Mouse (Mus musculus) small intestine, adult 2 months (tissue): ENCODE data around the gene Ap1m2. TPM values are rescaled to one million over a fixed set of nuclear protein-coding genes. Genes with fewer than 3 reads are reported as not detected.

Source experiments
- H3K27ac ChIP-seq: fragments of 200-500 bp; 2 replicates; pipeline ENCODE4 v1.5.1; 2012; ENCODE audit warnings: low read depth, low read length, control low read depth, inconsistent platforms; ENCODE audit not compliant: insufficient read depth
- H3K27me3 ChIP-seq: fragments of 200-500 bp; 2 replicates; pipeline ENCODE4 v1.6.1; 2012; ENCODE audit warnings: mild to moderate bottlenecking, moderate library complexity, low read length, inconsistent platforms; ENCODE audit not compliant: control insufficient read depth, insufficient read depth
- H3K36me3 ChIP-seq: fragments of 200-500 bp; 2 replicates; pipeline ENCODE4 v1.6.1; 2012; ENCODE audit warnings: mild to moderate bottlenecking, low read length, control low read depth, inconsistent platforms; ENCODE audit not compliant: control insufficient read depth, insufficient read depth
- H3K4me1 ChIP-seq: fragments of 200-500 bp; 2 replicates; pipeline ENCODE4 v1.6.1; 2012; ENCODE audit warnings: low read length, inconsistent platforms, mixed read lengths; ENCODE audit not compliant: control insufficient read depth, insufficient read depth, insufficient read length
- H3K4me3 ChIP-seq: fragments of 200-500 bp; 2 replicates; pipeline ENCODE4 v1.5.1; 2012; ENCODE audit warnings: low read depth, mild to moderate bottlenecking, control low read depth, inconsistent platforms, low read length, moderate library complexity
- CTCF ChIP-seq: fragments of 200-500 bp; IDR thresholded peaks from 2 replicates; pipeline ENCODE4 v1.5.1; 2012; ENCODE audit warnings: low read depth, mild to moderate bottlenecking, control low read depth, inconsistent platforms, low read length, moderate library complexity, mixed read lengths; ENCODE audit not compliant: insufficient replicate concordance, insufficient read length; ENCODE audit errors: extremely low read depth
- POLR2A ChIP-seq: fragments of 200-500 bp; IDR thresholded peaks from 2 replicates; pipeline ENCODE4 v1.6.1; 2012; ENCODE audit warnings: low read depth, mild to moderate bottlenecking, control low read depth, inconsistent platforms, low read length, moderate library complexity
- WGBS: fragments of 180-500 bp; shearing (Covaris S2); methylation state at CpG from one replicate; pipeline ENCODE4 v1.1.7; 2018; 5-methylcytosine and 5-hydroxymethylcytosine counted together
- polyA plus RNA-seq: library from polyadenylated mRNA; depleted of rRNA; stranded (reverse); fragments of >200 nt; gene quantifications from 2 replicates; pipeline ENCODE4 v1.2.3, GENCODE M21; 2012

Gene Ap1m2
- polyA plus RNA-seq, 1 experiment: 69.5 TPM

DNA sequence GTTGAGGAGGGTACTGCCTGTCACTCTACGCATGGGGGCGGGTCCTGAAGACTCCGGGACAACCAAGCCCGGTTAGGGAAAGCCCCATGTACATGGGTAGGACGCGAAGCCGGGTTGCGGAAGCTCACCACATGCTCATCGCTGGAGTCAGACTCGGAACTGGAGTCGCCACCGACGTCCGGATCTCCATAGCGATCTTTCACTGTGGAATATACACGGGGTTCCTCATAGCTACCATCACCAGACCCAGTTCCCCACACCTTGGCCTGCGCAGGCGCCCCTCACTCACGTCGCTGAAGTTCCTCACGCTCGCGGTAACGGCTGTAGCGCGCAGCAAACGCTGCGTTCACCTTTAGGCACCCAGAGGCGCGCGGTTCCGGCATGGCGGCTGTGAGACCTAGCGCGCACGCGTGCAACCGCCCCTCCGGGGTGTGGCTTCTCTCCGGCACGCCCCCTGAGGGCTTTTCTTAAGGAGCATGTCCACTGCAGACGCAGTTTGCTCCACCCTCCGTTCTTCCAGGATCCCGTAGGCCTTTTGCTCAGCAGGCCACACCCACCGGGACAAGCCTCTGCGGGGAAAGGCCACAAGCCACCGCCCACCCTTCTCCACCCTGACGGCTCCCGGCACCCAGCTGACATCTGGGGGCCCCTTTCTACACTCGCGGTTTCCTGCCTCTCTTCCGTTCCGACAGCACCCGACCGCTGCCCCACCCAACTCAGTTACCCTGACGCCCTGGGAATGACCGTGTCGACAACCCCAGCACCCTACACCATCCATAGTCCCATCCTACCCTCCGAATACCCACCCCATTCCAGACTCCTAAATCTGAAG, 24.4 kb downstream of the Ap1m2 start, which contains the start of gene Kri1:
TSS of gene Kri1 (minus strand) at position 399 of the 832 bp plus-strand sequence.
- Histone ChIP-seq H3K27ac (peak within 1 kb of the TSS; percentile 67), H3K4me3 (peak within 1 kb of the TSS; percentile 76), H3K36me3 (peaks cover 7% of the 10 kb centered on the region; the same call in 1 of the 2 replicates), H3K27me3 (no peaks in the 10 kb centered on the region), H3K4me1 (peaks cover 9% of the 10 kb centered on the region)
- under 1% methylated on average over 59 of the region's 59 CpGs for WGBS
- TF ChIP-seq POLR2A: peak; percentile 40
- TF ChIP-seq CTCF: no peak

DNA sequence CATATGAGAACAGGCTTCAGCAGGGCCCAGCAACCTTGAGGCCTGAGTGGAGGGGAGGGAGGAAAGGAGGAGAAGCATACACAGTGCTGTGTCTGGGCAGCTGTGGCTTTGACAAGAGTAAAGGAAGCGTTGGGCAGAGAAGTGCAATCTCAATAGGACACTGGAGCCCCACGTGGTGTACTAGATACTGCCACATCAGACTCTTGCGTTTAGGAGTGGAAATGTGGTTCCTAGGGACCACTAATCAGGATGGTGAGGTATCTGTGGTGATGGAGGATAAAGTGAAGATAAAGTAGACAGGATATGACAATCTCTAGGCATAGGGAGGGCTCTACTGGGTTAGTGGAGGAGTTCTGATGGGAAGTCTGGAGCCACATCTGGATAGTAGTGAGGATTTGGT, 25.4 kb downstream of the Ap1m2 start:
- Histone ChIP-seq H3K36me3 (peaks cover 14% of the 10 kb centered on the region), H3K27me3 (no peaks in the 10 kb centered on the region), H3K4me1 (peaks cover 9% of the 10 kb centered on the region), H3K27ac (no peak overlapping the region), H3K4me3 (no peak overlapping the region)
- 30% methylated on average over 3 of the region's 3 CpGs for WGBS
- TF ChIP-seq CTCF (no peak), POLR2A (no peak)

DNA sequence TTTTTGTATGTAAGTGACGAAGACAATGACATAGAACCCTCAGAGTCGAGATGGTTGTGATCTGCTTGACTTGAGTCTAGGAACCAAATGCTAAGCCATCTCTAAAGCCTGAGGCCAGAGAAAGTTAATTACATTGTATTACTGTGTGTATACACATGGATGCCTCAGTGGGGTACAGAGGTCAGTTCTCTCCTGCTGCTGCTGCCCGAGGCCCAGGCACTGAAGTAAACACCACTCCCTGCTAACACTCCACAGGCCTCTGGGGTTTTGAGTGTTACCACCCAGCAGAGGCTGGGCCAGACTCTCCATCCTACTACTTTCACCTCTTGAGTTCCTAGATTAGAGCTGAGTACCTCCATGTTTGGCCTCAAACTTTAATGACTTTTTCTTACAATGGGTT, 28.1 kb downstream of the Ap1m2 start:
- Histone ChIP-seq H3K36me3 (peaks cover 37% of the 10 kb centered on the region), H3K4me1 (peaks cover 8% of the 10 kb centered on the region), H3K27ac (no peak overlapping the region), H3K4me3 (no peak overlapping the region), H3K27me3 (no peaks in the 10 kb centered on the region)
- TF ChIP-seq CTCF: no peak
- TF ChIP-seq POLR2A: no peak
- WGBS: 63% methylated on average over 3 of the region's 3 CpGs

DNA sequence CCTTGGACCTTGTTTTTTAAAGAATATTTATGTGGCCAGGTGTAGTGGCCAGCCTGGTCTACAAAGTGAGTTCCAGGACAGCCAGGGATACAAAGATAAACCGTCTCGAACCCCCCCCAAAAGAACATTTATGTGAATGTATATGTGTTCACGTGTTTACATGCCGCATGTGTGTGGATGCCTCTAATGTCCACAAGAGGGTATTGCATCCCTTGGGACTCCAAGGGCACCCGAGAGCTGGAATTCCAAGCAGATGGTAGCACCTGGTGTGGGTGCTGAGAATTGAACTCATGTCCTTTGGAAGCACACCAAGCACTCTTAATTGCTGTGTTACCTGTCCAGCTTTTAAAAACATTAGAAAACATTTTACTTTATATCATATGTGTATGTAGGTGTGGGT, 28.5 kb downstream of the Ap1m2 start:
- Histone ChIP-seq H3K4me3 (no peak overlapping the region), H3K27me3 (no peaks in the 10 kb centered on the region), H3K4me1 (peaks cover 5% of the 10 kb centered on the region), H3K36me3 (peaks cover 40% of the 10 kb centered on the region), H3K27ac (no peak overlapping the region)
- WGBS: 90% methylated on average over 5 of the region's 5 CpGs
- TF ChIP-seq CTCF: no peak
- TF ChIP-seq POLR2A: no peak

DNA sequence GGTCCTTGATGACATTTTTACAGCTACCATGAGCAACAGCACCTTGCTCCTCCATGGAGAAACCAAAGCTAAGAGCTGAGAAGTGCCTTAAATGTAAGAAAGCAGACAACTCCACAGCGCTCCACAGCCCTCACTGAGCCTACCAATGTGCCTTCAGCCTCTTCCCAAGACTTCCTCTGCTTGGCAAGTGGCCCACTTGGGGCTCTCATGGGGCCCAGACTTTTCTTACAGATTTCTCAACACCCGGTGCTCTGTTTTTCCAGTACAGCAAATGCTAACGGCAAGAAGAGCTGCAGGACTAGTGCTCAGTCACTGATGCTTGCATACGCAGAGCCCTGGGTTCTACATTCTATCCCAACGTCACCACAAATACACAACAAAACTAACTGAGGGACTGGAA, 34.4 kb downstream of the Ap1m2 start:
- TF ChIP-seq CTCF: no peak
- TF ChIP-seq POLR2A: no peak
- peaks cover 70% of the 10 kb centered on the region for H3K36me3 ChIP-seq

DNA sequence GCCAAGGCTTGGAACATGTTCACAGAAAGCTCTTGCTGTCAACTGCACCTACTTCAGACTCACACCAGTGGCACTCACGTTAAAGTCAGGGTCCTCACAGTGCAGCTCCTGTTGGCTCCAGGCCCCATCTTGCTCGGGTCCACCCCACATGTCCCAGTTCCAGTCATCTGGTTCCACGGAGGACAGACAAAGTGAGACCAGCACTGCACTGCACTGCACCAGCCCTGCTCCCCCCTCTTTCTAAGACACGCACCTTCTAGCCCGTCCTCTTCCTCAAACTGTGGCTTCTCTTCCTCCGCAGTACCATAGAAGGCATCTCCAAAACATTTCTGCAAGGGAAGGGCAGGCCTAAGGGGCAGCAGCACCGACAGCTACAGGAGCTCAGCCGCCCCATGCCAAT, 35.8 kb downstream of the Ap1m2 start:
- WGBS: 81% methylated on average over 8 of the region's 8 CpGs
- peaks cover 72% of the 10 kb centered on the region for H3K36me3 ChIP-seq

More for the DNA sequence above, 34.4 kb downstream of the Ap1m2 start:
- Histone ChIP-seq H3K4me3 (no peak overlapping the region), H3K27me3 (no peaks in the 10 kb centered on the region), H3K27ac (no peak overlapping the region), H3K4me1 (no peaks in the 10 kb centered on the region)
- WGBS: 90% methylated on average over 5 of the region's 5 CpGs

DNA sequence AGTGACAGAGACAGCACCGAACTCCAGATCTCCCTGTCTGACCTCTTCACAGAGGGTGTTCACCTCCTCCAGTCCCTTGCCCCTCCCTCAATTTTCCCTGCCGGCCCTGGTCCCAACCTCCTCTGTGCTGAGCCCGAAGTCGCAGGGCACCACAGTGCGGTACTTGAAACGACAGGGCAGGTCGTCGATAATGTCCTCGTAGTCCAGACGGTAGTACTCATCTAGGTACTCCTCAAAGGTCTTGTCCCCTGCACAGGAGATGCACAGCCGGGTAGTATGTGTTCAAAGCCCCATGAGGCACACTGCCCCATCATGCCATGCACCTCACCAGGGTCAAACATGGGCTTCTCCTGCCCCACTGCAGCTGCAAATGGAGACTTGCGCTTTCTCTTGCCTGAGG, 36.4 kb downstream of the Ap1m2 start:
- no peaks in the 10 kb centered on the region for H3K4me1 ChIP-seq
- H3K27me3 ChIP-seq: no peaks in the 10 kb centered on the region
- H3K36me3 ChIP-seq: peaks cover 72% of the 10 kb centered on the region
- 86% methylated on average over 12 of the region's 12 CpGs for WGBS
- H3K27ac ChIP-seq: no peak overlapping the region
- H3K4me3 ChIP-seq: no peak overlapping the region
- TF ChIP-seq POLR2A (no peak), CTCF (no peak)

More for the DNA sequence above, 35.8 kb downstream of the Ap1m2 start:
- Histone ChIP-seq H3K27ac (no peak overlapping the region), H3K4me1 (no peaks in the 10 kb centered on the region), H3K27me3 (no peaks in the 10 kb centered on the region), H3K4me3 (no peak overlapping the region)
- TF ChIP-seq POLR2A: no peak
- TF ChIP-seq CTCF: no peak
